Mouse (Mus musculus) hindbrain, embryonic 15.5 days (tissue): ENCODE measurements at regions not wholly inside any gene's neighbourhood (a gene's known extent, or its start where the extent isn't known, plus 50 kb on each side); places are given as distances from the start of the nearest gene placed in this dataset.

Source experiments
- ATAC-seq: fragments of 200-750 bp; cut with Nextera tagmentation; 2 replicates; pipeline ENCODE4 v1.8.0; 2017; ENCODE audit warnings: low read depth, moderate number of reproducible peaks, moderate TSS enrichment; ENCODE audit not compliant: low FRiP score
- H3K27ac ChIP-seq: fragments of 300-500 bp; sonication (generic); replicated peaks from 2 replicates; pipeline ENCODE4 v1.5.1; 2015; ENCODE audit warnings: mild to moderate bottlenecking, inconsistent platforms
- H3K27me3 ChIP-seq: fragments of 300-500 bp; sonication (generic); 2 replicates; pipeline ENCODE4 v1.6.1; 2015; ENCODE audit warnings: control low read depth, inconsistent platforms
- H3K36me3 ChIP-seq: fragments of 300-500 bp; sonication (generic); 2 replicates; pipeline ENCODE4 v1.6.1; 2015; ENCODE audit warnings: control low read depth, inconsistent platforms
- H3K4me1 ChIP-seq: fragments of 300-500 bp; sonication (generic); replicated peaks from 2 replicates; pipeline ENCODE4 v1.6.1; 2015; ENCODE audit warnings: control low read depth, inconsistent platforms
- H3K4me2 ChIP-seq: fragments of 300-500 bp; sonication (generic); 2 replicates; pipeline ENCODE4 v1.6.1; 2015; ENCODE audit warnings: moderate library complexity, mild to moderate bottlenecking, inconsistent platforms
- H3K4me3 ChIP-seq: fragments of 300-500 bp; sonication (generic); 2 replicates; pipeline ENCODE4 v1.5.1; 2015; ENCODE audit warnings: mild to moderate bottlenecking, inconsistent platforms
- H3K9ac ChIP-seq: fragments of 300-500 bp; sonication (generic); 2 replicates; pipeline ENCODE4 v1.6.1; 2015; ENCODE audit warnings: inconsistent platforms
- H3K9me3 ChIP-seq: fragments of 300-500 bp; sonication (generic); 2 replicates; pipeline ENCODE4 v1.6.1; 2016; ENCODE audit warnings: control low read depth, inconsistent platforms
- WGBS: fragments of 180-500 bp; shearing (Covaris S2); methylation state at CpG from one replicate; pipeline ENCODE4 v1.1.7; 2015; 5-methylcytosine and 5-hydroxymethylcytosine counted together

- Histone ChIP-seq H3K9ac (no peak overlapping the region), H3K4me3 (no peak overlapping the region), H3K27ac (no peak overlapping the region), H3K27me3 (no peaks in the 10 kb centered on the region), H3K4me2 (no peak overlapping the region), H3K9me3 (no peaks in the 10 kb centered on the region), H3K4me1 (no peaks in the 10 kb centered on the region), H3K36me3 (no peaks in the 10 kb centered on the region)
- ATAC-seq = no peak
- WGBS = 12% methylated on average over 3 of the region's 3 CpGs
Observed at GRCm38 (mm10) chr19:19198780-19199179, 87.8 kb upstream of the Rorb start.

GRCm38 (mm10) chr19:19194728-19195127 is 83.7 kb upstream of the Rorb start:
- Histone ChIP-seq H3K9me3 (no peaks in the 10 kb centered on the region), H3K4me2 (no peak overlapping the region), H3K9ac (no peak overlapping the region), H3K27ac (no peak overlapping the region), H3K4me1 (no peaks in the 10 kb centered on the region), H3K27me3 (no peaks in the 10 kb centered on the region), H3K36me3 (no peaks in the 10 kb centered on the region), H3K4me3 (no peak overlapping the region)
- WGBS = 58% methylated on average over 10 of the region's 10 CpGs
- ATAC-seq = no peak

- Histone ChIP-seq H3K4me1 (no peaks in the 10 kb centered on the region), H3K9me3 (no peaks in the 10 kb centered on the region), H3K9ac (no peak overlapping the region), H3K4me2 (no peak overlapping the region), H3K27me3 (no peaks in the 10 kb centered on the region), H3K36me3 (no peaks in the 10 kb centered on the region), H3K27ac (no peak overlapping the region), H3K4me3 (no peak overlapping the region)
- WGBS = 78% methylated on average over 5 of the region's 5 CpGs
- no peak for ATAC-seq
Observed at GRCm38 (mm10) chr19:19194306-19194705, 83.3 kb upstream of the Rorb start.

GRCm38 (mm10) chr19:19172767-19173166 is 61.8 kb upstream of the Rorb start:
- 64% methylated on average over 1 of the region's 1 CpGs for WGBS
- no peaks in the 10 kb centered on the region for H3K36me3 ChIP-seq
- H3K4me3 ChIP-seq = no peak overlapping the region
- no peak overlapping the region for H3K27ac ChIP-seq
- no peak overlapping the region for H3K4me2 ChIP-seq
- no peaks in the 10 kb centered on the region for H3K4me1 ChIP-seq
- H3K27me3 ChIP-seq = no peaks in the 10 kb centered on the region
- no peaks in the 10 kb centered on the region for H3K9me3 ChIP-seq
- no peak overlapping the region for H3K9ac ChIP-seq
- no peak for ATAC-seq

- no peak for ATAC-seq
- Histone ChIP-seq H3K9ac (no peak overlapping the region), H3K4me2 (no peak overlapping the region), H3K9me3 (no peaks in the 10 kb centered on the region), H3K27me3 (no peaks in the 10 kb centered on the region), H3K36me3 (no peaks in the 10 kb centered on the region), H3K4me3 (no peak overlapping the region), H3K27ac (no peak overlapping the region), H3K4me1 (no peaks in the 10 kb centered on the region)
- WGBS = 89% methylated on average over 3 of the region's 3 CpGs
Observed at GRCm38 (mm10) chr19:19170807-19171206, 59.8 kb upstream of the Rorb start.
